Mouse (Mus musculus) heart, embryonic 15.5 days (tissue): Measurements from ENCODE around the gene Dpp3. TPM values are rescaled to one million over a fixed set of nuclear protein-coding genes. Genes with fewer than 3 reads are reported as not detected.
"Not testable (repeated sequence)": the region's sequence is repeated elsewhere in the genome, so short reads cannot be mapped to it uniquely, and the experiment has no call there.

ENCODE experiments used
- ATAC-seq: fragments of 200-750 bp; cut with Nextera tagmentation; replicated peaks from 2 replicates; pipeline ENCODE4 v1.8.0; 2017; ENCODE audit warnings: low read depth, moderate TSS enrichment; ENCODE audit not compliant: insufficient number of reproducible peaks, insufficient read depth, low FRiP score
- H3K27ac ChIP-seq: fragments of 300-500 bp; sonication (generic); 2 replicates; pipeline ENCODE4 v1.5.1; 2015; ENCODE audit warnings: mild to moderate bottlenecking, inconsistent platforms
- H3K27me3 ChIP-seq: fragments of 300-500 bp; sonication (generic); 2 replicates; pipeline ENCODE4 v1.6.1; 2015; ENCODE audit warnings: inconsistent platforms
- H3K36me3 ChIP-seq: fragments of 300-500 bp; sonication (generic); 2 replicates; pipeline ENCODE4 v1.6.1; 2015; ENCODE audit warnings: mild to moderate bottlenecking, inconsistent platforms
- H3K4me1 ChIP-seq: fragments of 300-500 bp; sonication (generic); replicated peaks from 2 replicates; pipeline ENCODE4 v1.6.1; 2015; ENCODE audit warnings: inconsistent platforms
- H3K4me2 ChIP-seq: fragments of 300-500 bp; sonication (generic); 2 replicates; pipeline ENCODE4 v1.6.1; 2015; ENCODE audit warnings: inconsistent platforms, mild to moderate bottlenecking, moderate library complexity
- H3K4me3 ChIP-seq: fragments of 300-500 bp; sonication (generic); 2 replicates; pipeline ENCODE4 v1.5.1; 2015; ENCODE audit warnings: mild to moderate bottlenecking, inconsistent platforms
- H3K9ac ChIP-seq: fragments of 300-500 bp; sonication (generic); 2 replicates; pipeline ENCODE4 v1.6.1; 2015; ENCODE audit warnings: mild to moderate bottlenecking, inconsistent platforms
- H3K9me3 ChIP-seq: fragments of 300-500 bp; sonication (generic); replicated peaks from 2 replicates; pipeline ENCODE4 v1.6.1; 2016; ENCODE audit warnings: inconsistent platforms
- WGBS: fragments of 180-500 bp; shearing (Covaris S2); methylation state at CpG from one replicate; pipeline ENCODE4 v1.1.7; 2015; ENCODE audit warnings: mixed read lengths; 5-methylcytosine and 5-hydroxymethylcytosine counted together
- polyA plus RNA-seq: library from polyadenylated mRNA; unstranded; fragments of >200 nt; fragmentation: Nextera tagmentation; extraction: Ambion mirVana; gene quantifications from 2 replicates; pipeline ENCODE4 v1.2.1, GENCODE M21; 2015

Gene Dpp3
- polyA plus RNA-seq, 1 experiment from 2014 or later, result 63.6 TPM

DNA sequence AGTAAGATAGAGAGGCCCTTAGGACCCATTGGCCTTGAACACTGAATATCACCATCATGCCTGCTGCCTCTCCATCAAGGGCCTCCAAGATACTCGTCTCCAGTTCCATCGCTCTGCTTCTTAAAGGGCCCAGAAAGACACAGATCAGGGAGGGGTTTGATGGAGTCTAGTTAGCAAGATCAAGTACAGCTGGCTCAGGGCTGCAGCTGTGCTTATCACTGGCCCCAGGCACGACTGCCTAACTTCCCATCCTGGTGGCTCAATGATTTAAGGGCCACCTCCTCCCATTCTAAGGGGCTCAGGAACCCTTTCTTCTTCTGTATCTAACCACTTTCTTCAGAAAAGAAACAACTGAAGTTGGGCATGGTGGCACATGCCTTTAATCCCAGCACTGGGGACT lies 36.3 kb downstream of the Dpp3 start:
- Histone ChIP-seq H3K4me3 (no peak overlapping the region), H3K9ac (no peak overlapping the region), H3K27ac (no peak overlapping the region), H3K27me3 (peaks cover 7% of the 10 kb centered on the region; the same call in 1 of the 2 replicates), H3K9me3 (no peaks in the 10 kb centered on the region), H3K4me2 (no peak overlapping the region), H3K4me1 (peaks cover 5% of the 10 kb centered on the region; the same call in 1 of the 2 replicates), H3K36me3 (no peaks in the 10 kb centered on the region)
- 72% methylated on average over 3 of the region's 3 CpGs for WGBS
- no peak for ATAC-seq

DNA sequence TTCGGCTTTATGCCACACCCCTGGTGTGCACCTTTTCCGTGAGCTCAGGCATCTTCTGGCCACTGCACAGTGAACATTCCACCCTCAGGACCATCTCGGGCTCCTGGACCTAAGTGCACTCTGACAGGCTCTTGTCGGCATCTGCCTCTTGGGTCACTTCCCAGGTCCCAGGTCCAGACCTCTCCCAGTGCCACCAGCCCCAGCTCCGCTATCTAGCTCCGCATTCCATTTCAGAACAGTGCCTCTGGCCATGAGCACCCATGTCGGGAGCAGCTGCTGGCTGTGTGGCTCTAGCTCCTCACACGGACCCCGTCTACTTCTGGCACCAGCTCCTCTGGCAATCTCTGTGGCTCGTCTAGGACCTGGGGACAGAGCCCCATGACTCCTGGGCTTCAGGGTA lies 38.3 kb downstream of the Dpp3 start:
- 52% methylated on average over 10 of the region's 10 CpGs for WGBS
- H3K27ac ChIP-seq, result no peak overlapping the region
- no peak overlapping the region for H3K4me3 ChIP-seq
- no peaks in the 10 kb centered on the region for H3K9me3 ChIP-seq
- no peak overlapping the region for H3K4me2 ChIP-seq
- peaks cover 7% of the 10 kb centered on the region; the same call in 1 of the 2 replicates for H3K27me3 ChIP-seq
- no peak overlapping the region for H3K9ac ChIP-seq
- ATAC-seq, result 0 out of 2 replicates have a peak, but pooled peaks have one; percentile 22
- peaks cover 5% of the 10 kb centered on the region; the same call in 1 of the 2 replicates for H3K4me1 ChIP-seq
- no peaks in the 10 kb centered on the region for H3K36me3 ChIP-seq

DNA sequence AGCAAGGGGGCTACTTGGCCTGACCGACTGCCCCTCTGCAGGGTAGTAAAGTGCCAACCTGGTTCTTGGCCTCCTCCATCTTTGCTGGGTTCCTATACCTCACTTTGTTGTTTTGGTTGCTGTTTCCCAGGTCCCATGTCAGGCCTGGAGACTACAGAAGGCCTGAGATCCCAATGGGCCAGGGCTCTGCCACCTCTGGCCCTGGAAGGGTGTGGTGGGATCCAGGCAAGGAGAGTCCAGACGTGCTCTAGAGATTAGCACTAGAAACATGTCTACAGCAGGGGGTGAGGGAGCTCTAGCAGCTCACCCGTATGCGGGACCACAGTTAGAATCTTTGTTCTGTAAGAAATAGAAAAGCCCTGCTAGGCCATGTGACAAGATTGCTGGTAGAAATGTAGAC lies 44.1 kb downstream of the Dpp3 start:
- no peak overlapping the region for H3K4me2 ChIP-seq
- no peak overlapping the region for H3K4me3 ChIP-seq
- no peak overlapping the region for H3K27ac ChIP-seq
- no peaks in the 10 kb centered on the region for H3K9me3 ChIP-seq
- H3K4me1 ChIP-seq, result 0 out of 2 replicates have a peak, but pooled peaks cover 4% of the 10 kb centered on the region
- H3K27me3 ChIP-seq, result no peaks in the 10 kb centered on the region
- 85% methylated on average over 4 of the region's 4 CpGs for WGBS
- no peaks in the 10 kb centered on the region for H3K36me3 ChIP-seq
- H3K9ac ChIP-seq, result no peak overlapping the region
- no peak for ATAC-seq

DNA sequence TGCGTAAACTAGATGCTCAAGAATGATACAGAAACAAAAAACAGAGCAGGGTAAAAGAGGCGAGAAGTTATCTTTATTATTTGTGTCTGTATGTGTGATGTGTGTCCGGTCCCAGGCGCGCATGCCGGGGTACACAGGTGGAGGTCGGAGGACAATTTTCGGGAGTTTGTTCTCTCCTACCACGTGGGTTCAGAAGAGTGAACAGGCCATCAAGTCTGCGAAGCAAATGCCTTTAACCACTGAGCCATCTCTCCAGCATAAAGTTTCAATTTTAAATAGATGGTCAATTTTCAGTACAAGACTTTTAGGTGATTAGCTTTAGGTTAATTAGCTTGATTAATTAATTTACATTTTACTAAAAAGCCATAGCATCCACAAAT lies 48.8 kb downstream of the Dpp3 start:
- Histone ChIP-seq H3K4me1 (peaks cover 13% of the 10 kb centered on the region), H3K27ac (no peak overlapping the region), H3K36me3 (no peaks in the 10 kb centered on the region), H3K9ac (peak overlapping the region; percentile 92), H3K9me3 (no peaks in the 10 kb centered on the region), H3K4me3 (peak overlapping the region; percentile 86), H3K27me3 (no peaks in the 10 kb centered on the region), H3K4me2 (peak overlapping the region; percentile 96)
- WGBS, result 63% methylated on average over 10 of the region's 10 CpGs
- ATAC-seq, result no peak

DNA sequence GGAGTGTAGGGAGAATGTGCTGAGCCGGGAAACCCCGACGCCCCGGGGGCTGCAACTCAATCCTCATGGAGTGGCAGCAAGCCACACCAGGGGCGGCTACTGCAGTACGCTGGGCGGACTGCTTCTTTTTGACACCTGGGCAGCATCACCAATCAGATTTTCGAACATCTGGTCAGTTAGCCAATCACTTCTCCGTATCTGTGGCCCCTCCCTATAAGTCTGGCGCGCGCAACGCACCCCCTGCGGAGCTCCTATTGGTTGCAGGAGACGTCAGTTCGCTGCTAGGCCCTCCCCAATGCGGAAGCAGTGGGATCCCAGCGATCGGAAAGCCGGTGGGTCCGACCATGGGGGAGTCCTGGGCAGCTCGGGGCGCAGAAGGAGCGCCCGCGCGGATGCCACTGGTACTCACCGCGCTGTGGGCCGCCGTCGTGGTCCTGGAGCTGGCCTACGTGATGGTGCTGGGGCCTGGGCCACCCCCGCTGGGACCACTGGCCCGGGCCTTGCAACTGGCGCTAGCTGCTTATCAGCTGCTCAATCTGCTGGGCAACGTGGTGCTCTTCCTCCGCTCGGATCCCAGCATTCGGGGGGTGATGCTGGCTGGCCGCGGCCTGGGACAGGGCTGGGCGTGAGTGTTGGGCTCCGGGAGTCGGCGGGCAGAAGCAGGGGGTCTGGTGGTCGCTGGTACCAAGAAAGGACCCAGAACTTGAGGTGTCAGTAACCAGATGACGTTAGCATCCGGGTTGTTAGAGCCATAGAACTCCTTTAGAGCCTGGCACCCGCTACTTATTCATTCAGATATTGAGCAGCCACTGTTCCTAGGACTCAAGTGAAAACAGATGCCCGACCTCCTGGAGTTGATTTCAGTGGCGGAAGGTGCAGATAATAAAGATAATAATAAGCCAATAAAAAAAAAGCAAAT lies 49.4 kb downstream of the Dpp3 start, which contains the start of gene Zdhhc24:
Zdhhc24 (plus strand) TSS at position 264 of the 919 bp plus-strand sequence.
- Histone ChIP-seq H3K27ac (peak within 1 kb of the TSS; percentile 68), H3K36me3 (no peaks in the 10 kb centered on the region), H3K4me2 (peak within 1 kb of the TSS; percentile 96), H3K4me1 (peaks cover 13% of the 10 kb centered on the region), H3K9ac (peak within 1 kb of the TSS; percentile 92), H3K4me3 (peak within 1 kb of the TSS; percentile 86), H3K27me3 (no peaks in the 10 kb centered on the region), H3K9me3 (no peaks in the 10 kb centered on the region)
- under 1% methylated on average over 52 of the region's 52 CpGs for WGBS
- ATAC-seq, result peak; percentile 98

DNA sequence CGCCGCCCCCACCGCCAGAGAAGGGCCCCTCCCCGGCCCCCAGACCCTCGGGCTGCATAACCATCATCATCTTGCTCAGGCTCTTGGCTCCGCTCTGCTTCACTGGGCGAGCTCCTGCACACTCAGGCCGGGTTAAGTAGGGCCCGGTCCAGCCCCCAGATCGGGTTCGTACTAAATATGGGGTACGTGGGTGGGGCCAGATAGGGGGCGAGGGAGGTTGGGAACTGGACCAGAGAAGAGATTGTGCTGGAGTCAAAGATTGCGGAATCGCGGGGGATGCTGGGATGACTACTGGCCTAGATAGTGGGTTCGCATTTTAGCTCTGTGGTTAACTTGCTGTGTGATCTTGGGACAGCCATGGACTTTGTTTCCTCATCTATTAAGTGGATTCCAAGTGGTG lies 50.3 kb downstream of the Dpp3 start, which contains the start of gene Actn3:
Actn3 (minus strand) TSS at position 125 of the 400 bp plus-strand sequence.
- peak within 1 kb of the TSS; percentile 68 for H3K27ac ChIP-seq
- peak within 1 kb of the TSS; percentile 96 for H3K4me2 ChIP-seq
- H3K9me3 ChIP-seq, result no peaks in the 10 kb centered on the region
- peak within 1 kb of the TSS; percentile 86 for H3K4me3 ChIP-seq
- WGBS, result 2% methylated on average over 17 of the region's 17 CpGs
- H3K4me1 ChIP-seq, result peaks cover 13% of the 10 kb centered on the region
- no peaks in the 10 kb centered on the region for H3K36me3 ChIP-seq
- H3K9ac ChIP-seq, result peak within 1 kb of the TSS; percentile 92
- H3K27me3 ChIP-seq, result no peaks in the 10 kb centered on the region
- ATAC-seq, result 0 out of 2 replicates have a peak, but pooled peaks have one; percentile 13

DNA sequence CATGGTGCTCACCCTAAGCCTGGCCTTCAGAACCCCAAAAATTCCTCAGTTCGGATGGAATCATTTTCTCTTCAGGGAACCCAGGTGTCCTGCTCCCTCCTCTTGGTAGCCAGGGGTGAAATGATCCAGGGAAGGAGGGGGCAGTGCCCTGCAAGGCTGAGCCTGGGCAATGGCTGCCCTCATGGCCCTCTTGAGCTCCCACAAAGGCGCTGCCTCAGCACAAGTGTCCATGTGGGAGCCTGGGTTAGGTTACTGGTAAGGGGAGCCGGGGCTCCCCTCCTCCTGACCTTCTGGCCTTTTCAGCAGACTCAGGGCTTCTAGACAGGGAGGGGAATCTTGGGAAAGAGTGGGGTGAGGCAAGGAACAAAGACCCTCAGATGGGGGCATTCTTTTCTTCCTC lies 51.3 kb downstream of the Dpp3 start:
- Histone ChIP-seq H3K4me2 (no peak overlapping the region), H3K9me3 (no peaks in the 10 kb centered on the region), H3K4me3 (no peak overlapping the region), H3K27me3 (no peaks in the 10 kb centered on the region), H3K4me1 (peaks cover 13% of the 10 kb centered on the region), H3K9ac (no peak overlapping the region), H3K36me3 (no peaks in the 10 kb centered on the region), H3K27ac (no peak overlapping the region)
- WGBS, result 80% methylated on average over 3 of the region's 3 CpGs
- no peak for ATAC-seq

DNA sequence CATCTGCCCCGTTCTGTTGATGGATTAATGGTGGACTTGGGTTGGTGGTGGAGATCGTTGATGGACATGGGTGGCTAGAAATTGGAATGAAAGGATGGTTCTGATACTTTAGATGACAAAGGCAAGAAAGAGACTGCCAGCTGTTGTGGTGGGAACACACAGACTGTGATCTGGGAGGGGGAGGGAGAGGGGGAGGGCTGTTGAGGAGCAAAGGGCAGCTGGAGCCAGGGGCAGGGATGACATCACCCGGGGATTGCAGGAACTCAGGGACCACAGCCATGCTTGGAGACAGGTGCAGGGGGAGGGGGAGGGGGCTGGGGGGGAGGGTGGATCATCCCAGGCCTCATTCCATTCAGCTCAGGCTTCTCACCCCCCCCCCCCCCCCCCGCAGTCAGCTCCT lies 51.8 kb downstream of the Dpp3 start:
- no peak overlapping the region for H3K9ac ChIP-seq
- 63% methylated on average over 3 of the region's 4 CpGs for WGBS

DNA sequence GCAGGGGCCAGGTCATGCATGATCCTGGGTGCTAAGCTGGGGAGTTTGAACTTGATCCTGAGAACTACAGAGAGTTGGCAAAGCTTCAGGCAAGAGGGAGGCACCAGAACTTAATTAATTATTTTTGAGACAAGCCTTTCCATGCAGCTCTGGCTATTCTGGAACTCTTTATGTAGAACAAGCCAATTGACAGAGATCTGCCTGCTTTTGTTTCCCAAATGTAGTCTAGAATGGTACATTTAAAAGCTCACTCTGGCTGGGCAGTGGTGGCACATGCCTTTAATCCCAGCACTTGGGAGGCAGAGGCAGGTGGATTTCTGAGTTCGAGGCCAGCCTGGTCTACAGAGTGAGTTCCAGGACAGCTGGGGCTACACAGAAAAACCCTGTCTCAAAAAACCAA lies 53.5 kb downstream of the Dpp3 start:
- not testable (repeated sequence) for H3K4me3 ChIP-seq, H3K4me2 ChIP-seq, H3K27ac ChIP-seq, H3K27me3 ChIP-seq, H3K9ac ChIP-seq, ATAC-seq, H3K9me3 ChIP-seq, H3K36me3 ChIP-seq
- H3K4me1 ChIP-seq, result peaks cover 13% of the 10 kb centered on the region
- WGBS, result 72% methylated on average over 1 of the region's 1 CpGs

More for the DNA sequence above, 51.8 kb downstream of the Dpp3 start:
- no peaks in the 10 kb centered on the region for H3K9me3 ChIP-seq
- no peak overlapping the region for H3K4me2 ChIP-seq
- no peak for ATAC-seq
- no peak overlapping the region for H3K4me3 ChIP-seq
- H3K27me3 ChIP-seq, result no peaks in the 10 kb centered on the region
- H3K4me1 ChIP-seq, result peaks cover 13% of the 10 kb centered on the region
- H3K36me3 ChIP-seq, result no peaks in the 10 kb centered on the region
- no peak overlapping the region for H3K27ac ChIP-seq

DNA sequence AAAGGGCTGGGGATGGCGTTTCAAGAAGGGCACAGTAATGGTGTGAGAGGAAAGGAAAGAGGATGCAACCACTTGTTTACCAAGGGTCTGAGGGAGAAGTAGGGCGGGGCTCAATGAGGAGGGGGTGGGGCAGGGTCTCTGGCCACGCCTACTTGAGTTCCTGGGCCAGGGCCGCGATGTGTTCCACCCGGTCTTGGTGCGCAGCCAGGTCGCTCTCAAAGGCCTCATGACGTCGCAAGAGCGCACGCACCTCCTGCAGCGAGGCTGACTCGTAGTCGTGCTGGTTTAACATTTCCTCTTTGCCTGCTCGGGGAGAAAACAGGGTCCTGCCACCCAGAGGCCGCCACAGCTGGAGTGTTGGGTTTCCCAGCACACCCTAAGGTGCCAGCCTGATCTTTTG lies 62.9 kb downstream of the Dpp3 start:
- no peak overlapping the region for H3K27ac ChIP-seq
- no peak for ATAC-seq
- H3K9me3 ChIP-seq, result no peaks in the 10 kb centered on the region
- H3K4me1 ChIP-seq, result peaks cover 4% of the 10 kb centered on the region; the same call in 1 of the 2 replicates
- H3K36me3 ChIP-seq, result no peaks in the 10 kb centered on the region
- no peak overlapping the region for H3K9ac ChIP-seq
- WGBS, result 6% methylated on average over 17 of the region's 17 CpGs
- H3K4me3 ChIP-seq, result no peak overlapping the region
- peaks cover 19% of the 10 kb centered on the region for H3K27me3 ChIP-seq
- peak overlapping the region; percentile 48 for H3K4me2 ChIP-seq

DNA sequence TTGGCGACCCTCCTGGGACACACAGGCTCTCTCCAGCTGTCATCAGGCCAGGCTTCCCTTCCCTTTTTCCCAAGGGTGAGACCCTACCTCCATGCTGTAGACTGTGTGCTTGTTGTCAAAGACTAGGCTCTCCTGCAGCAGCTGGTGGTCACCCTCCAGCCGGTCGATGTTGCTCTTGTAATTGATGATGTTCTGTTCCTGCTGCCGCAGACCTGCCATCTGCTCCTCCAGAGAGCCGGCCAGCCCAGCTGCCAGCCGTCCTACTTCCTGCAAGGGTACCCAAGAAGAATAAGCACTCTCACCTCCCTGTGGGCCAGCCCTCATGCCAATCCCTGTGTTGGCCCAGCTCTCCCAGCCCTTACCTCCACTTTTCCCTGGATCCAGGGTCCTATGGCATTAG lies 65.0 kb downstream of the Dpp3 start:
- Histone ChIP-seq H3K27ac (no peak overlapping the region), H3K4me3 (no peak overlapping the region), H3K4me1 (peaks cover 4% of the 10 kb centered on the region; the same call in 1 of the 2 replicates), H3K36me3 (no peaks in the 10 kb centered on the region), H3K9me3 (no peaks in the 10 kb centered on the region), H3K4me2 (no peak overlapping the region), H3K9ac (no peak overlapping the region), H3K27me3 (peaks cover 15% of the 10 kb centered on the region)
- 77% methylated on average over 6 of the region's 6 CpGs for WGBS
- ATAC-seq, result no peak
